Mouse (Mus musculus) hindbrain, embryonic 13.5 days (tissue): ENCODE measurements around the gene Krt35. TPM values are rescaled to one million over a fixed set of nuclear protein-coding genes. Genes with fewer than 3 reads are reported as not detected.

ENCODE experiments used
- ATAC-seq: fragments of 200-750 bp; cut with Nextera tagmentation; 2 replicates; pipeline ENCODE4 v1.8.0; 2017; ENCODE audit warnings: moderate TSS enrichment; ENCODE audit not compliant: low FRiP score
- H3K27ac ChIP-seq: fragments of 300-500 bp; sonication (generic); 2 replicates; pipeline ENCODE4 v1.5.1; 2015; ENCODE audit warnings: inconsistent platforms, mild to moderate bottlenecking, moderate library complexity
- H3K27me3 ChIP-seq: fragments of 300-500 bp; sonication (generic); 2 replicates; pipeline ENCODE4 v1.6.1; 2015; ENCODE audit warnings: mild to moderate bottlenecking, inconsistent platforms
- H3K36me3 ChIP-seq: fragments of 300-500 bp; sonication (generic); 2 replicates; pipeline ENCODE4 v1.6.1; 2015; ENCODE audit warnings: mild to moderate bottlenecking, inconsistent platforms
- H3K4me1 ChIP-seq: fragments of 300-500 bp; sonication (generic); replicated peaks from 2 replicates; pipeline ENCODE4 v1.6.1; 2015; ENCODE audit warnings: inconsistent platforms
- H3K4me2 ChIP-seq: fragments of 300-500 bp; sonication (generic); 2 replicates; pipeline ENCODE4 v1.6.1; 2015; ENCODE audit warnings: inconsistent platforms, mild to moderate bottlenecking, moderate library complexity
- H3K4me3 ChIP-seq: fragments of 300-500 bp; sonication (generic); 2 replicates; pipeline ENCODE4 v1.5.1; 2015; ENCODE audit warnings: mild to moderate bottlenecking, inconsistent platforms
- H3K9ac ChIP-seq: fragments of 300-500 bp; sonication (generic); 2 replicates; pipeline ENCODE4 v1.6.1; 2015; ENCODE audit warnings: mild to moderate bottlenecking, inconsistent platforms
- H3K9me3 ChIP-seq: fragments of 300-500 bp; sonication (generic); 2 replicates; pipeline ENCODE4 v1.6.1; 2016; ENCODE audit warnings: inconsistent platforms
- WGBS: fragments of 180-500 bp; shearing (Covaris S2); methylation state at CpG from one replicate; pipeline ENCODE4 v1.1.7; 2015; 5-methylcytosine and 5-hydroxymethylcytosine counted together
- polyA plus RNA-seq: library from polyadenylated mRNA; unstranded; fragments of >200 nt; fragmentation: Nextera tagmentation; extraction: Ambion mirVana; gene quantifications from 2 replicates; pipeline ENCODE4 v1.2.1, GENCODE M21; 2015

Gene Krt35
- not detected in 2 replicates for polyA plus RNA-seq

- 94% methylated on average over 9 of the region's 9 CpGs for WGBS
- no peaks in the 10 kb centered on the region for H3K27me3 ChIP-seq
- no peaks in the 10 kb centered on the region for H3K9me3 ChIP-seq
- H3K27ac ChIP-seq: no peak within 1 kb of the TSS
- H3K9ac ChIP-seq: no peak within 1 kb of the TSS
- peaks cover 10% of the 10 kb centered on the region for H3K4me1 ChIP-seq
- no peak within 1 kb of the TSS for H3K4me2 ChIP-seq
- H3K4me3 ChIP-seq: no peak within 1 kb of the TSS
- ATAC-seq: no peak
- H3K36me3 ChIP-seq: no peaks in the 10 kb centered on the region
These were observed at the start of gene Krt35 for GRCm38 (mm10) chr11:100096141-100096540. TSS of gene Krt35 (minus strand) at chr11:100096241.

- no peaks in the 10 kb centered on the region for H3K9me3 ChIP-seq
- H3K4me3 ChIP-seq: peak overlapping the region; percentile 27
- no peak overlapping the region for H3K27ac ChIP-seq
- H3K4me1 ChIP-seq: peaks cover 11% of the 10 kb centered on the region
- peak overlapping the region; percentile 51 for H3K4me2 ChIP-seq
- H3K9ac ChIP-seq: no peak overlapping the region; the same call in 1 of the 2 replicates
- ATAC-seq: no peak
- 2% methylated on average over 20 of the region's 20 CpGs for WGBS
- H3K36me3 ChIP-seq: no peaks in the 10 kb centered on the region
- H3K27me3 ChIP-seq: peaks cover 50% of the 10 kb centered on the region
These were observed 49.1 kb upstream of the Krt35 start for GRCm38 (mm10) chr11:100145104-100145503.

- H3K4me3 ChIP-seq: no peak overlapping the region
- ATAC-seq: no peak
- 86% methylated on average over 21 of the region's 21 CpGs for WGBS
- no peaks in the 10 kb centered on the region for H3K36me3 ChIP-seq
- H3K9ac ChIP-seq: no peak overlapping the region
- peaks cover 34% of the 10 kb centered on the region for H3K27me3 ChIP-seq
- H3K9me3 ChIP-seq: no peaks in the 10 kb centered on the region
- peaks cover 28% of the 10 kb centered on the region for H3K4me1 ChIP-seq
- H3K4me2 ChIP-seq: no peak overlapping the region
- H3K27ac ChIP-seq: no peak overlapping the region
These were observed 44.9 kb upstream of the Krt35 start for GRCm38 (mm10) chr11:100140966-100141365.

GRCm38 (mm10) chr11:100139391-100139790 is 43.4 kb upstream of the Krt35 start:
- WGBS: 76% methylated on average over 2 of the region's 2 CpGs
- no peak for ATAC-seq
- H3K27me3 ChIP-seq: peaks cover 18% of the 10 kb centered on the region
- peaks cover 17% of the 10 kb centered on the region for H3K4me1 ChIP-seq
- no peak overlapping the region for H3K4me3 ChIP-seq
- no peak overlapping the region for H3K9ac ChIP-seq
- no peak overlapping the region for H3K27ac ChIP-seq
- no peaks in the 10 kb centered on the region for H3K9me3 ChIP-seq
- H3K36me3 ChIP-seq: no peaks in the 10 kb centered on the region
- no peak overlapping the region for H3K4me2 ChIP-seq

GRCm38 (mm10) chr11:100138809-100139208 is 42.8 kb upstream of the Krt35 start:
- Histone ChIP-seq H3K36me3 (no peaks in the 10 kb centered on the region), H3K27me3 (peaks cover 17% of the 10 kb centered on the region), H3K27ac (no peak overlapping the region), H3K4me1 (peaks cover 17% of the 10 kb centered on the region), H3K9me3 (no peaks in the 10 kb centered on the region), H3K9ac (no peak overlapping the region), H3K4me3 (no peak overlapping the region), H3K4me2 (no peak overlapping the region)
- 58% methylated on average over 7 of the region's 7 CpGs for WGBS
- ATAC-seq: no peak

- H3K4me3 ChIP-seq: no peak overlapping the region
- no peak overlapping the region for H3K27ac ChIP-seq
- no peak overlapping the region for H3K4me2 ChIP-seq
- H3K4me1 ChIP-seq: peaks cover 17% of the 10 kb centered on the region
- H3K9me3 ChIP-seq: no peaks in the 10 kb centered on the region
- no peak for ATAC-seq
- WGBS: 34% methylated on average over 5 of the region's 5 CpGs
- H3K36me3 ChIP-seq: no peaks in the 10 kb centered on the region
- no peak overlapping the region for H3K9ac ChIP-seq
- peaks cover 15% of the 10 kb centered on the region; the same call in 1 of the 2 replicates for H3K27me3 ChIP-seq
These were observed 41.7 kb upstream of the Krt35 start for GRCm38 (mm10) chr11:100137693-100138092.

GRCm38 (mm10) chr11:100136559-100136958 is 40.5 kb upstream of the Krt35 start:
- no peak for ATAC-seq
- Histone ChIP-seq H3K4me1 (peaks cover 17% of the 10 kb centered on the region), H3K9me3 (no peaks in the 10 kb centered on the region), H3K27ac (no peak overlapping the region), H3K4me2 (no peak overlapping the region), H3K36me3 (no peaks in the 10 kb centered on the region), H3K27me3 (peaks cover 11% of the 10 kb centered on the region; the same call in 1 of the 2 replicates), H3K9ac (no peak overlapping the region), H3K4me3 (no peak overlapping the region)
- 29% methylated on average over 5 of the region's 5 CpGs for WGBS

- WGBS: 68% methylated on average over 7 of the region's 7 CpGs
- Histone ChIP-seq H3K9ac (no peak within 1 kb of the TSS), H3K4me1 (peaks cover 17% of the 10 kb centered on the region), H3K36me3 (no peaks in the 10 kb centered on the region), H3K4me3 (no peak within 1 kb of the TSS), H3K4me2 (no peak within 1 kb of the TSS), H3K9me3 (no peaks in the 10 kb centered on the region), H3K27me3 (peaks cover 13% of the 10 kb centered on the region; the same call in 1 of the 2 replicates), H3K27ac (no peak within 1 kb of the TSS)
- no peak for ATAC-seq
These were observed 39.7 kb upstream of the Krt35 start, which contains the start of gene Krt15 for GRCm38 (mm10) chr11:100135731-100136130. TSS of gene Krt15 (minus strand) at chr11:100135928.

- Histone ChIP-seq H3K27ac (no peak overlapping the region), H3K27me3 (no peaks in the 10 kb centered on the region), H3K4me3 (no peak overlapping the region), H3K9me3 (no peaks in the 10 kb centered on the region), H3K4me2 (no peak overlapping the region), H3K36me3 (no peaks in the 10 kb centered on the region), H3K9ac (no peak overlapping the region), H3K4me1 (no peaks in the 10 kb centered on the region)
- no peak for ATAC-seq
- WGBS: 75% methylated on average over 7 of the region's 7 CpGs
These were observed 28.9 kb upstream of the Krt35 start for GRCm38 (mm10) chr11:100124901-100125300.

- no peaks in the 10 kb centered on the region for H3K4me1 ChIP-seq
- no peak within 1 kb of the TSS for H3K4me2 ChIP-seq
- no peak within 1 kb of the TSS for H3K9ac ChIP-seq
- H3K9me3 ChIP-seq: no peaks in the 10 kb centered on the region
- no peak within 1 kb of the TSS for H3K27ac ChIP-seq
- no peak for ATAC-seq
- 82% methylated on average over 3 of the region's 3 CpGs for WGBS
- H3K27me3 ChIP-seq: no peaks in the 10 kb centered on the region
- H3K36me3 ChIP-seq: no peaks in the 10 kb centered on the region
- no peak within 1 kb of the TSS for H3K4me3 ChIP-seq
These were observed 25.4 kb upstream of the Krt35 start, which contains the start of gene Krt13 for GRCm38 (mm10) chr11:100121466-100121865. TSS of gene Krt13 (minus strand) at chr11:100121566.

GRCm38 (mm10) chr11:100120331-100120730 is 24.3 kb upstream of the Krt35 start:
- no peak for ATAC-seq
- 92% methylated on average over 5 of the region's 5 CpGs for WGBS

GRCm38 (mm10) chr11:100113742-100114029 is 17.6 kb upstream of the Krt35 start:
- H3K9ac ChIP-seq: no peak overlapping the region
- no peak for ATAC-seq
- no peaks in the 10 kb centered on the region for H3K27me3 ChIP-seq
- H3K36me3 ChIP-seq: no peaks in the 10 kb centered on the region
- no peak overlapping the region for H3K27ac ChIP-seq
- 89% methylated on average over 2 of the region's 2 CpGs for WGBS
- H3K9me3 ChIP-seq: no peaks in the 10 kb centered on the region
- H3K4me1 ChIP-seq: no peaks in the 10 kb centered on the region
- H3K4me2 ChIP-seq: no peak overlapping the region
- H3K4me3 ChIP-seq: no peak overlapping the region

More at GRCm38 (mm10) chr11:100120331-100120730, 24.3 kb upstream of the Krt35 start:
- Histone ChIP-seq H3K4me2 (no peak overlapping the region), H3K27ac (no peak overlapping the region), H3K9ac (no peak overlapping the region), H3K4me1 (no peaks in the 10 kb centered on the region), H3K27me3 (no peaks in the 10 kb centered on the region), H3K4me3 (no peak overlapping the region), H3K36me3 (no peaks in the 10 kb centered on the region), H3K9me3 (no peaks in the 10 kb centered on the region)

- WGBS: 88% methylated on average over 11 of the region's 11 CpGs
- no peak for ATAC-seq
These were observed 17.1 kb upstream of the Krt35 start for GRCm38 (mm10) chr11:100112935-100113741.

More at GRCm38 (mm10) chr11:100112935-100113741, 17.1 kb upstream of the Krt35 start:
- no peaks in the 10 kb centered on the region for H3K4me1 ChIP-seq
- no peak overlapping the region for H3K9ac ChIP-seq
- H3K27me3 ChIP-seq: no peaks in the 10 kb centered on the region
- H3K4me3 ChIP-seq: no peak overlapping the region
- no peaks in the 10 kb centered on the region for H3K9me3 ChIP-seq
- no peaks in the 10 kb centered on the region for H3K36me3 ChIP-seq
- no peak overlapping the region for H3K27ac ChIP-seq
- H3K4me2 ChIP-seq: no peak overlapping the region
